9 mouse cellular contexts compared by ENCODE assay signal in the genomic region with DNA sequence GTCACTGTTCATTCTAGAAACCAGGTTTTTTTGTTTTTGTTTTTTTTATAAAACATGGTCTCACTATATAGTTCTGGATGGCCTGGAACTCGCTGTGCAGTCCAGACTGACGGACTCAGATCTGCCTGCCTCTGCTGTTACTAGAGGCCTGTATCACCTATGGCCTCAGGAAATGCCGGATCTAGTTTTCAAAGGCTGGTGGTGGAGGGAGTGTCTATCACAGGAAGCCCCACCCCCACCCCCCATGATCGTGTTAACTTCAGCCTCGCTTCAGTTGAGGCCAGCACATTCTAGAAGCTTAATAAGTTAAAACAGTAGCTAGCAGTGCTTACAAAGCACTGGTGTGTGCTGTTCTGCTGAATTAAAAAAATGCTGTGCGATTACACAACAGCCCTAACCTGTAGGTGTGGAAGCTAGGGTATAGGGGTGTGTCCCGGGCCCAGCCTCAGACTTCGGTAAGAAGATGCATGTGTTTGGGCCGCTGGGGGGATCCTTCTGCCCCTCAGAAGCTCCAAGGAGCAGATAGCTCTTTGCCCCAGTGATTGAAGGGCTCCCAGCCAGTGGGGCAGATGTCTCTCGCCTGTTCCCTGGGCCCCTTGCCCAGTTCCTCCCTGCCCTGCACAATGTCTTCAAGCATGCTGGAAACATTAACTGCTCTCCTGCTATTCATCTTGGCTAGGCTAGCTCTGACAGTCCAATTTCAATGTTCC.
DNase-seq lines count a peak whose midpoint lies in the region; ATAC-seq lines count a peak whose summit lies in the region.
"Had no signal": no experiment of that assay in that cellular context is flagged by ENCODE, and none has a peak within 500 bp of the region (broad histone marks: within the 10 kb centered on the region; RNA-seq: fewer than 3 reads in every experiment).

No protein-coding gene starts in this region.

- no peak overlapping the region for H3K9ac ChIP-seq in forebrain, embryonic 14.5 days (ENCODE audit: low read length)

- H3K27ac ChIP-seq in forebrain, embryonic 14.5 days (ENCODE audit: low read depth, low read length): peak overlapping the region; percentile 58; the same call in 1 of the 2 replicates

- H3K4me1 ChIP-seq in forebrain, embryonic 14.5 days (ENCODE audit: control insufficient read depth, insufficient read depth, low read length): peaks cover 34% of the 10 kb centered on the region

- WGBS in forebrain, embryonic 14.5 days: 62% methylated on average over 10 of the region's 10 CpGs

- intact Hi-C loops in left cerebral cortex, postnatal 36 days (cut with DNase I): no loop called here

- no peak overlapping the region for H3K4me2 ChIP-seq in forebrain, embryonic 14.5 days (ENCODE audit: low read length)

- no peaks in the 10 kb centered on the region for H3K9me3 ChIP-seq in forebrain, embryonic 14.5 days (replicated peaks; ENCODE audit: control insufficient read depth, low read length)

- H3K4me3 ChIP-seq in forebrain, embryonic 14.5 days (ENCODE audit: low read depth, low read length): no peak overlapping the region
- H3K4me3 ChIP-seq: myocyte had no signal

- H3K36me3 ChIP-seq in forebrain, embryonic 14.5 days (ENCODE audit: control insufficient read depth, insufficient read depth, low read length): no peaks in the 10 kb centered on the region

- DNase-seq in left cerebral cortex, postnatal 36 days (ENCODE audit: low spot score in 2 of 2): peak; percentile 34 to 45
- no peak for DNase-seq in left cerebral cortex, adult 11 months (ENCODE audit: low spot score)
- peak; percentile 91 for DNase-seq in brain, adult 2 months (ENCODE audit: low read depth, low spot score)
- DNase-seq in forebrain, embryonic 14.5 days (ENCODE audit: low spot score): peak; percentile 68
- peak; percentile 67 for DNase-seq in heart, postnatal 4 days
- peak; percentile 63 to 72 for DNase-seq in kidney, postnatal 4 days
- peak; percentile 72 for DNase-seq in naive thymus-derived CD4-positive, alpha-beta T cell, adult 2 months (ENCODE audit: low read depth)
- DNase-seq in embryo, embryonic 10.5 days (ENCODE audit: low spot score): no peak

- peak; percentile 35; the same call in 1 of the 2 replicates for ATAC-seq in forebrain, embryonic 14.5 days

- no peaks in the 10 kb centered on the region for H3K27me3 ChIP-seq in forebrain, embryonic 14.5 days (replicated peaks; ENCODE audit: control insufficient read depth, insufficient read depth, low read length)

Comparison
In these comparisons a context has a peak if more than half of its experiments do, and no peak if none do; other contexts are left out.
1. DNase-seq: peak in left cerebral cortex, postnatal 36 days (2 of 2), brain, adult 2 months (single experiment), forebrain, embryonic 14.5 days (single experiment), heart, postnatal 4 days (single experiment), kidney, postnatal 4 days (2 of 2) and naive thymus-derived CD4-positive, alpha-beta T cell, adult 2 months (single experiment); none in left cerebral cortex, adult 11 months (single experiment) and embryo, embryonic 10.5 days (single experiment).